Mouse (Mus musculus): ENCODE measurements around the gene Krcc1. TPM values are rescaled to one million over a fixed set of nuclear protein-coding genes. Genes with fewer than 3 reads are reported as not detected.
A peak's percentile ranks its signal among the peaks of the same experiment; 100 is the strongest.

Gene Krcc1
- total and polyA plus RNA-seq, 3 experiments = 50.1 to 123 (median 85.5) TPM

DNA sequence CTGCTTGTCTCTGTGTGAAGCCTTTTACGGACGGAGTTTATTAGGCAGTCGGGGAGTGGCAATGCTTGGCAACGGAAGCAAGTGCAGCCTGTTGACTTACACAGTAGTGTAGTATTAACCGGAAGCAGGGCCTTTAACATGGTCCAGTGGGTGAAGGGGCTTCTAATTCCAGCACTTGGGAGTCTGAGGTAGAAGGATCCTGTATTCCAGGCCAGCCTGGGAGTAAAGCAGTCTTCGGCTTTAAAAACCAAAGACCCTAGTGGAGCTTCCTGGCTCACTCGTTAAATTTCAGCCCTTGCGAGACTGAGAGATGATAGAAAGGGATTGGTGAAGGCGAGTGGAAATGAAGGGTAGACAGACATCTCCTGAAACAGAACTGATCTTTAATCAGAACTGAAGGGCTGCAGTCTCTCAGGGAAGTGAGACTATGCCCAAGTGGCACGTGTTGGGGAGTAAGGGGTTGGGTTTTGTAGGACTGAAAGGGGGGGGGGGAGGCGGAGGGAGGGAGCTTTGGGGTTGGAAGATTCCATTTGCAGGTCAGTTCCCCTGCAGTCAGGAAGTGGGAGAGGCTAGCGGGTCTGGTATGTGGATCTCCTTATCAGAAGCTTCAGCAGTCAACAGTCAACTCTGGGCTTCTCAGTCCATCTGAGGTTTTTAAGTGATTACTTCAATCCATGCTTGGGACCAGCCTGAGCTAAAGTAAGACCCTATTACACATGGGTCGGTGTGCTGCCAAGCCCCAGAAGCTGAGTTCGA, 998 bp upstream of the Krcc1 start:
- ATAC-seq (ENCODE audit: extremely low read depth, insufficient number of reproducible peaks, low FRiP score, poor library complexity, severe bottlenecking) = peak; percentile 75
- Histone ChIP-seq H3K4me3 (ENCODE audit: low read depth, low read length) (peak overlapping the region; percentile 95), H3K4me1 (ENCODE audit: insufficient read depth, low read depth, low read length) (peaks cover 39% of the 10 kb centered on the region), H3K27me3 (ENCODE audit: insufficient read depth, low read length) (no peaks in the 10 kb centered on the region), H3K9me3 (replicated peaks) (no peaks in the 10 kb centered on the region), H3K36me3 (replicated peaks) (peaks cover 6% of the 10 kb centered on the region)
- TF ChIP-seq GATA1 (IDR thresholded peaks at IDR 0.05; ENCODE audit: borderline replicate concordance, low read length) (no peak), POLR2AphosphoS5 (IDR thresholded peaks at IDR 0.05; ENCODE audit: insufficient replicate concordance, low read depth, low read length) (no peak), TAL1 (conservative IDR thresholded peaks at IDR 0.05; ENCODE audit: low read depth, low read length) (peak; percentile 31), CTCF (IDR thresholded peaks at IDR 0.05; ENCODE audit: low read depth, low read length) (no peak), GATA2 (IDR thresholded peaks at IDR 0.05; ENCODE audit: borderline replicate concordance, low read depth, low read length) (no peak)
- peak; percentile 63 for DNase-seq (ENCODE audit: low spot score)

DNA sequence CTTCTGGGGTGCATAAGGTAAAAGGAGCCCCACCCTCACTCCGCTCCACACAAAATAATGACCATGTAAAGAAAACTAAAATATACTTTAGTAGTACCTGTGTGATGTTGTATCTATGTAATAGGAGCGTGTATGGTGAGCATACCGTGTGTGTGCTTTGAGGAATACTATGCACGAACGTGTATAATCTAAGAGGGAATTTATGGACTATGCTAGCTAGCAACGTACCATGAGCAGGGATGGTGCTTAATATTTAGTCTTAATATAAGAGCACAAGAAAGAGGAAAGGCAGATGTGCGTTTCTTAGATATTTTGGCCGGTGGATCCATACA, 454 bp upstream of the Krcc1 start:
- no peak for ATAC-seq (ENCODE audit: extremely low read depth, insufficient number of reproducible peaks, low FRiP score, poor library complexity, severe bottlenecking)
- TF ChIP-seq CTCF (IDR thresholded peaks at IDR 0.05; ENCODE audit: low read depth, low read length) = no peak
- TF ChIP-seq POLR2AphosphoS5 (IDR thresholded peaks at IDR 0.05; ENCODE audit: insufficient replicate concordance, low read depth, low read length) = no peak; the same call in 1 of the 2 replicates
- no peak for TF ChIP-seq GATA1 (IDR thresholded peaks at IDR 0.05; ENCODE audit: borderline replicate concordance, low read length)
- no peak for TF ChIP-seq TAL1 (conservative IDR thresholded peaks at IDR 0.05; ENCODE audit: low read depth, low read length)
- TF ChIP-seq GATA2 (IDR thresholded peaks at IDR 0.05; ENCODE audit: borderline replicate concordance, low read depth, low read length) = no peak

DNA sequence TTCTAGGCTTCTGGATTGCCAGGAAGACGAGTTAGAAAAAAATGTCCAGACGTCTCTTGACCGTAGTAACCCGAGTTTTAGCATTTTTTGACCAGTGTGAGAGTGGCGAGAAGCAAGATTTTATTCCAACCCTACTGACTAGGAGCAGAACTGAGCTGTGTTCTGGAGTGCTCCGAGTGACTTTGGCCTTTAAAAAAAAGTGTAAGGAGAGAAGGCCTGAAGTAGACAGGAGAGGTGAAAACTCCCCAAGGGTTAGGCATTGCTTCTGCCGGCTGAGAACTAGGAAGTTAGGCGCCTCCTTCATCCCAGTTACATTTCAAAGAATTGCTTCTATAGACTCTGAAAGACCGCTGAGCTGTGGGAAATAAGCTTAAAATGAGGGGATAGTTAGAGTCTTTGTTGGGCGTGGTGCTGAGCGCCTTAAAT, 852 bp downstream of the Krcc1 start:
- no peak for ATAC-seq (ENCODE audit: extremely low read depth, insufficient number of reproducible peaks, low FRiP score, poor library complexity, severe bottlenecking)
- Histone ChIP-seq H3K4me3 (ENCODE audit: low read depth, low read length) (peak overlapping the region; percentile 95), H3K4me1 (ENCODE audit: insufficient read depth, low read depth, low read length) (peaks cover 42% of the 10 kb centered on the region), H3K9me3 (replicated peaks) (no peaks in the 10 kb centered on the region), H3K36me3 (replicated peaks) (peaks cover 6% of the 10 kb centered on the region), H3K27me3 (ENCODE audit: insufficient read depth, low read length) (no peaks in the 10 kb centered on the region)
- no peak for DNase-seq (ENCODE audit: low spot score)
- no peak for TF ChIP-seq GATA1 (IDR thresholded peaks at IDR 0.05; ENCODE audit: borderline replicate concordance, low read length)
- no peak for TF ChIP-seq CTCF (IDR thresholded peaks at IDR 0.05; ENCODE audit: low read depth, low read length)
- TF ChIP-seq GATA2 (IDR thresholded peaks at IDR 0.05; ENCODE audit: borderline replicate concordance, low read depth, low read length) = no peak
- TF ChIP-seq TAL1 (conservative IDR thresholded peaks at IDR 0.05; ENCODE audit: low read depth, low read length) = no peak
- no peak for TF ChIP-seq POLR2AphosphoS5 (IDR thresholded peaks at IDR 0.05; ENCODE audit: insufficient replicate concordance, low read depth, low read length)

More for the DNA sequence above, 454 bp upstream of the Krcc1 start:
- no peak for DNase-seq (ENCODE audit: low spot score)
- Histone ChIP-seq H3K9me3 (replicated peaks) (no peaks in the 10 kb centered on the region), H3K36me3 (replicated peaks) (peaks cover 6% of the 10 kb centered on the region), H3K27me3 (ENCODE audit: insufficient read depth, low read length) (no peaks in the 10 kb centered on the region), H3K4me3 (ENCODE audit: low read depth, low read length) (peak overlapping the region; percentile 95), H3K4me1 (ENCODE audit: insufficient read depth, low read depth, low read length) (peaks cover 41% of the 10 kb centered on the region)

DNA sequence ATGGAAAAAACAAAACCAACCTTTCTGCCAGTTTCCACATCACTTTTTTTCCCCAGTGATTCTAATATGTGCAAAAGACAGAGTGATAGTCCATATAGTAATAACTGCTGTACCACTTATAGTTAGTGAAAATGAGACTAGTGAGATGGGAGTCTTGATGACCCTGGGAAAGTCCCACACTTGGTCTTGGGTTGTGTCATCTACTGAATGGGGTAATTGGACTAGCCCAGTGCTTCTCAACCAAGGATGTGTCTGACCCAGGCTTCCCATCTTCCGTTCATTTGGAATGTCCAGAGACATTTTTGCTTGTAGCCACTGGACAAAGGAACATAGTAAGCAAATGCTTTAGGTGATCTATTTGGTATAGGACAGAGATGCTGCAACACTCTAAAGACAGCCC, 2.2 kb downstream of the Krcc1 start:
- DNase-seq (ENCODE audit: low spot score) = no peak
- ATAC-seq (ENCODE audit: extremely low read depth, insufficient number of reproducible peaks, low FRiP score, poor library complexity, severe bottlenecking) = no peak
- TF ChIP-seq POLR2AphosphoS5 (IDR thresholded peaks at IDR 0.05; ENCODE audit: insufficient replicate concordance, low read depth, low read length) (no peak), TAL1 (conservative IDR thresholded peaks at IDR 0.05; ENCODE audit: low read depth, low read length) (no peak), GATA2 (IDR thresholded peaks at IDR 0.05; ENCODE audit: borderline replicate concordance, low read depth, low read length) (no peak), GATA1 (IDR thresholded peaks at IDR 0.05; ENCODE audit: borderline replicate concordance, low read length) (no peak), CTCF (IDR thresholded peaks at IDR 0.05; ENCODE audit: low read depth, low read length) (no peak)
- peaks cover 40% of the 10 kb centered on the region for H3K4me1 ChIP-seq (ENCODE audit: insufficient read depth, low read depth, low read length)
- no peak overlapping the region; the same call in 1 of the 2 replicates for H3K4me3 ChIP-seq (ENCODE audit: low read depth, low read length)
- no peaks in the 10 kb centered on the region for H3K9me3 ChIP-seq (replicated peaks)
- H3K27me3 ChIP-seq (ENCODE audit: insufficient read depth, low read length) = no peaks in the 10 kb centered on the region
- peaks cover 9% of the 10 kb centered on the region for H3K36me3 ChIP-seq (replicated peaks)

DNA sequence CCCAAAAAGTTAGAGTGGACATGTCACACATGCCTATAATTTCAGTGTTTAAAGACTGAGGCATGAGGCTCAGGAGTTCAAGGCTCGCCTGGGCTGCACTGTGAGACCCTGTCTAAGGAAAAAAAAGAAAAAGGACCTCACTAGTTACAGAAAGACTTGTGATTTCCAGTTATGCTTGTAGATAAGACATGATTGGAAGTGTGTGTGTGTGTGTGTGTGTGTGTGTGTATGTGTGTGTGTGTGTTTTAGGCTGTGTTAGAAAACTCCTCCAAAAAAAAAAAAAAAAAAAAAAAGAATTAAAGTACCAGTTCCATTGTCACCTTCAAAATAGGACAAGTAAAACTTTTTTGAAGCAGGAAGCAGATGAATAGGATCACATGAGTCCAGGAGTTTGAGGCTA, 3.1 kb downstream of the Krcc1 start:
- no peak overlapping the region for H3K4me3 ChIP-seq (ENCODE audit: low read depth, low read length)
- TF ChIP-seq GATA1 (IDR thresholded peaks at IDR 0.05; ENCODE audit: borderline replicate concordance, low read length) = no peak
- no peak for TF ChIP-seq GATA2 (IDR thresholded peaks at IDR 0.05; ENCODE audit: borderline replicate concordance, low read depth, low read length)
- TF ChIP-seq TAL1 (conservative IDR thresholded peaks at IDR 0.05; ENCODE audit: low read depth, low read length) = no peak
- TF ChIP-seq CTCF (IDR thresholded peaks at IDR 0.05; ENCODE audit: low read depth, low read length) = no peak
- TF ChIP-seq POLR2AphosphoS5 (IDR thresholded peaks at IDR 0.05; ENCODE audit: insufficient replicate concordance, low read depth, low read length) = no peak
- no peak for DNase-seq (ENCODE audit: low spot score)
- peaks cover 32% of the 10 kb centered on the region for H3K4me1 ChIP-seq (ENCODE audit: insufficient read depth, low read depth, low read length)
- no peaks in the 10 kb centered on the region for H3K27me3 ChIP-seq (ENCODE audit: insufficient read depth, low read length)
- peaks cover 11% of the 10 kb centered on the region for H3K36me3 ChIP-seq (replicated peaks)
- no peak for ATAC-seq (ENCODE audit: extremely low read depth, insufficient number of reproducible peaks, low FRiP score, poor library complexity, severe bottlenecking)
- no peaks in the 10 kb centered on the region for H3K9me3 ChIP-seq (replicated peaks)

DNA sequence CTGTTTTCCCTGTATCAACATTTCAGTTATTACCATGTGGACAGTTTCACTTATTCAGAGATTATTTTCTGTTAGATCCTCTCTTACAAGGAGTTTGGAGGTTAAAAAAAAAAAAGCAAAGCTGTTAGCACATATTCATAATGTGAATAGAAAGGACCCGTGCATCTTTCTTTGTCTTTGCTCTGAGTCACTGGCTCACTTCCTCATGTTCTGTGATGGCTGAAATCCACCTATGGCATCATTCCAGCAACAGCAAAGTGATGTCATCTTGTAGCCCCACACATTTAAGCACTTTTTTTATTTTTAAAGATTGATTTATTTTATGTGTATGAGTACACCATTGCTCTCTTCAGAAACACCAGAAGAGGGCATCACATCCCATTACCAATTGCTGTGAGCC, 7.9 kb downstream of the Krcc1 start:
- no peak for ATAC-seq (ENCODE audit: extremely low read depth, insufficient number of reproducible peaks, low FRiP score, poor library complexity, severe bottlenecking)
- no peaks in the 10 kb centered on the region for H3K9me3 ChIP-seq (replicated peaks)
- H3K27me3 ChIP-seq (ENCODE audit: insufficient read depth, low read length) = no peaks in the 10 kb centered on the region
- no peak for DNase-seq (ENCODE audit: low spot score)
- no peak overlapping the region for H3K4me3 ChIP-seq (ENCODE audit: low read depth, low read length)
- H3K4me1 ChIP-seq (ENCODE audit: insufficient read depth, low read depth, low read length) = peaks cover 5% of the 10 kb centered on the region
- TF ChIP-seq TAL1 (conservative IDR thresholded peaks at IDR 0.05; ENCODE audit: low read depth, low read length) (no peak), GATA1 (IDR thresholded peaks at IDR 0.05; ENCODE audit: borderline replicate concordance, low read length) (no peak), GATA2 (IDR thresholded peaks at IDR 0.05; ENCODE audit: borderline replicate concordance, low read depth, low read length) (no peak), CTCF (IDR thresholded peaks at IDR 0.05; ENCODE audit: low read depth, low read length) (no peak), POLR2AphosphoS5 (IDR thresholded peaks at IDR 0.05; ENCODE audit: insufficient replicate concordance, low read depth, low read length) (no peak)
- H3K36me3 ChIP-seq (replicated peaks) = peaks cover 16% of the 10 kb centered on the region

Measured in G1E (cell line).